8 mouse cellular contexts compared by ENCODE assay signal in the genomic region with DNA sequence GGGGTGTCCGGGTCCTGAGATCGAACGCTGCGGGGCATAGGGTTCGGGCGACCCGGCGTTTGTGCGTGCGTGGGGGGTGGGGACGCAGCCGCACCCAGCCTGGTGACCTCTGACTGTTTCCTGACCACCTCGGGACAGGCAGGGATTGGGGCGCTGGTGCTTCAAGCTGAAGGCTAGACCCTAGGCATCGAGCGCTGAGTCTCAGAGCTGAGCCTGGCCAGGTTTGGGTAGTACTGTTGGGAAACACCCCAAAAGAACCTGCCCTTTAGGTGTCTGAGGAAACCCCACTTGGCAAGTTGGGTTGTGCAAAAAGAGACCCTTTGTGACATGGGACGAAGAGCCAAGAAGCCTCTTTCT. TPM values are rescaled to one million over a fixed set of nuclear protein-coding genes. Genes with fewer than 3 reads are reported as not detected.
DNase-seq lines count a peak whose midpoint lies in the region; ATAC-seq and TF ChIP-seq lines count a peak whose summit lies in the region.

A gene (minus strand): TSS at position 38 of the 357 bp plus-strand sequence.

- H3K4me3 ChIP-seq in lung, postnatal 0 days (ENCODE audit: low read depth, low read length), result peak within 1 kb of the TSS; percentile 43
- H3K4me3 ChIP-seq in olfactory bulb, adult 2 months (ENCODE audit: insufficient read depth, low read depth, low read length), result peak within 1 kb of the TSS; percentile 91

- no peak for ATAC-seq in lung, postnatal 0 days

- no peaks in the 10 kb centered on the region for H3K9me3 ChIP-seq in lung, postnatal 0 days (ENCODE audit: low read length)

- TF ChIP-seq EP300 in lung, postnatal 0 days (IDR thresholded peaks at IDR 0.05), result no peak

- intact Hi-C loops in left cerebral cortex, postnatal 25 days (cut with DNase I), result loop anchor here (2.0 kb wide), 4 partner anchors 42 to 320 kb away; no protein-coding TSS in a partner anchor
- intact Hi-C loops in gastrocnemius, postnatal 14 days (cut with DNase I; ENCODE audit: low total_unique reads), result no loop called here

- 10% methylated on average over 17 of the region's 17 CpGs for WGBS in lung, postnatal 0 days
- WGBS in olfactory bulb, adult 2 months, result 9% methylated on average over 17 of the region's 17 CpGs

- peak within 1 kb of the TSS; percentile 71 for H3K4me2 ChIP-seq in lung, postnatal 0 days (replicated peaks; ENCODE audit: low read depth, low read length)

- TF ChIP-seq POLR2A in olfactory bulb, adult 2 months (IDR thresholded peaks at IDR 0.05; ENCODE audit: insufficient read depth, low read depth, low read length), result no peak

- no peaks in the 10 kb centered on the region for H3K27me3 ChIP-seq in lung, postnatal 0 days (replicated peaks; ENCODE audit: insufficient read depth, low read length)

- H3K9ac ChIP-seq in lung, postnatal 0 days (replicated peaks; ENCODE audit: low read depth), result peak within 1 kb of the TSS; percentile 30

- TF ChIP-seq CTCF in lung, postnatal 0 days (IDR thresholded peaks at IDR 0.05), result no peak
- TF ChIP-seq CTCF in olfactory bulb, adult 2 months (IDR thresholded peaks at IDR 0.05; ENCODE audit: insufficient read depth, low read depth, low read length), result no peak

- no peaks in the 10 kb centered on the region for H3K4me1 ChIP-seq in lung, postnatal 0 days (ENCODE audit: insufficient read depth, low read depth, low read length)
- peaks cover 8% of the 10 kb centered on the region for H3K4me1 ChIP-seq in olfactory bulb, adult 2 months (ENCODE audit: control insufficient read depth, insufficient read depth, low read length)

- no peaks in the 10 kb centered on the region for H3K36me3 ChIP-seq in lung, postnatal 0 days (ENCODE audit: insufficient read depth, low read length)

- DNase-seq in adrenal gland, postnatal 4 days (ENCODE audit: low spot score in 2 of 2), result no peak
- no peak for DNase-seq in adrenal gland, adult 2 months
- DNase-seq in lung, postnatal 0 days (ENCODE audit: low spot score), result no peak
- DNase-seq in lung, adult 18-20 months, result no peak
- DNase-seq in left cerebral cortex, postnatal 25 days (ENCODE audit: low spot score in 2 of 2), result no peak
- DNase-seq in gastrocnemius, postnatal 14 days, result no peak
- no peak for DNase-seq in adipocyte (ENCODE audit: low spot score)

- H3K27ac ChIP-seq in lung, postnatal 0 days (ENCODE audit: low read length), result no peak within 1 kb of the TSS
- peak within 1 kb of the TSS; percentile 93 for H3K27ac ChIP-seq in olfactory bulb, adult 2 months (ENCODE audit: insufficient read depth, low read depth, low read length)

RNA-seq across cellular contexts. Expression of the gene that starts here (rescaled TPM):
- 10 to 100 TPM; 15.5 to 16.0 TPM for total RNA-seq in adrenal gland, postnatal 4 days (2021)
- total RNA-seq in adrenal gland, adult 2 months (2021), result 1 to 10 TPM; 3.9 to 6.2 TPM
- polyA plus RNA-seq in adrenal gland, adult 2 months (2012; rRNA removed), result 8.3 and 9.3 TPM in 2 replicates
- polyA plus RNA-seq in lung, postnatal 0 days (2015; fragmentation: Nextera tagmentation; extraction: Ambion mirVana), result 4.1 and 5.1 TPM in 2 replicates
- 100 to 1,000 TPM; 175 to 186 TPM for total RNA-seq in left cerebral cortex, postnatal 25 days (2021)
- polyA plus RNA-seq in olfactory bulb, adult 2 months (2012; ENCODE audit: insufficient read depth, insufficient read length, low replicate concordance, missing spikeins), result not detected in 2 replicates
- under 1 TPM; 0.62 to 0.97 TPM for total RNA-seq in gastrocnemius, postnatal 14 days (2021)

Comparison
In these comparisons a context has a peak if more than half of its experiments do, and no peak if none do; other contexts are left out.
1. RNA of the gene that starts here (total RNA-seq): 175 to 186 TPM in left cerebral cortex, postnatal 25 days; 15.5 to 16.0 TPM in adrenal gland, postnatal 4 days, 3.9 to 6.2 TPM in adrenal gland, adult 2 months and 0.62 to 0.97 TPM in gastrocnemius, postnatal 14 days; every median in the first group is over 10 times any median in the second.